Mouse (Mus musculus) inflammation-experienced regulatory T-cells (primary cell): ENCODE results near the gene Thegl. TPM values are rescaled to one million over a fixed set of nuclear protein-coding genes. Genes with fewer than 3 reads are reported as not detected.

Experiments used
- polyA plus RNA-seq, 2 experiments: library from polyadenylated mRNA; unstranded; fragments of 100-300 nt; shearing (Covaris generic); gene quantifications; one replicate each; pipeline ENCODE4 v1.2.1; 2017

Thegl gene
- 1 to 10 TPM in 1 of 2 experiments, under 1 TPM in 1; 0.12 to 1.0 TPM for polyA plus RNA-seq

DNA sequence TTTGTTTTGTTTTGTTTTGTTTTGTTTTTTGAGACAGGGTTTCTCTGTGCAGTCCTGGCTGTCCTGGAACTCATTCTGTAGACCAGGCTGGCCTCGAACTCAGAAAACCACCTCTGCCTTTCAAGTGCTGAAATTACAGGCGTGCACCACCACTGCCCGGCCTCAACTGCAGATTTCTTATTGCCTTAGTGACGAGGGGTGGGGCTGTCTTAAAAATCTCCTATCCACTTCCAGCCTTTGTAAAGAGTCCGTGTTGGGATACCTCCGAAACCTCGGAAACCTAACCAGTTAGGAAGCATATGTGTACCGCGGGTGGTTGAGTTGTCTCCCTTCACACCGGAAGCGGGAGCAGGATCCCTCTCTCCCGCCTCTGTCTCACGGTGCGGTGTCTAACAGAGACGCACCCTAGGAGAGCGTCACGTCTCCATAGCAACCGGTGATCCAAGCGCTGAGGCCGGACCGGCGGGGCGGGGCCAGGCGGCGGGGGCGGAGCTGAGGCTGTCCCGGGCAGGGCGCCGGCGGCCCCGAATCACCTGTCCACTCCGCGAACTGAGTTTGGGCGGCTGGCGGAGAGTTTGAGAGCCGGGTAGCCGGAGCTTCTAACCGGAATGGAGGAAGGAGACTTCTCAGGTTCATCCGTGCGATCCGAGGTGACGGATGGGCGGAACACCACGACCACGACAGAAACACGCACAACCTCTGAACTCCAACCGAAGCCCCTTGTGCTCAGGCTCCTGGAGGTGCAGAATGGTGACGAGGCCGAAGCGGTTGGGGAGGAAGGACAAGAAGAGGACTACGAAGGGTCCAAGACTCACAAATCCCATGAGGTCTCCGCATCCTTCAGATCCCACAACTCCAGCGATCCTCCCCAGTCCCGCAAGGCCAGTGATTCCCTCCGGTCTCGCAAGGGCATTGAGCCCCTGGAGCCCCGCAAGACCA lies at the start of gene Thegl:
Gene Thegl, plus strand, starts transcription at position 480 of the 939 bp plus-strand sequence.

DNA sequence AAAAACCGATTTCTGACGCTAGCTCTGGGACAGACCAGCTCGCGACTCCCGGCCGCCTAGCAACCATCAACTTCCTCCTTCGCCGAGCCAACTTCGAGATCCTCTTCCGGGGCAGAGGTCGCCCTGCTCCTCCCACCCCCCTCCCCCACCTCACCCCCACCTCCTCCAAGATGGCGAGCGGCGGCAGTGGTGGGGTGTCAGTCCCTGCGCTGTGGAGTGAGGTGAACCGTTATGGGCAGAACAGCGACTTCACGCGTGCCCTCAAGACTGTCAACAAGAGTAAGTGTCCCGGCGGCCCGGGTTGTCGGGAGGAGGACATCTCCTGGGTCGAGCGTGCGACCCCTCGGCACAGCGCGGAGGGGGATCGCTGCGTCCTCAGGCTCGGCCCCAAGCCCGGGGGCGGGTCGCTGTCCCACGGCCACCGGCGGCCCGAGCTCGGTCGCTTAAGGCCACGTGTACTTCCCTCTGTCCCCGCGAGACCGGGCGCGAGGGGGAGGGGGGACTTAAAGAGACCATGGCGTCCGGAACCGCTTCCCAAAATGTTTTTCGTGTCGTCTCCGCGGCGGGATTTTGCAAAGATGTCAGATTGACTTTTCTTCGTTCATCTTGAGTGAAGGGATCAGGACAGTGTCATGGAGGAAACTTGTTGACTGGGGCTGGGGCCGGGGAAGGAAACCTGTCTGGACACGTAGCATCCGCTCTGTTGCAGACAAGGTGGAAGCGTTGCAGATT lies 41.1 kb upstream of the Thegl start, which contains the start of gene Srp72:
Gene Srp72, plus strand, starts transcription at position 130 of the 732 bp plus-strand sequence.

DNA sequence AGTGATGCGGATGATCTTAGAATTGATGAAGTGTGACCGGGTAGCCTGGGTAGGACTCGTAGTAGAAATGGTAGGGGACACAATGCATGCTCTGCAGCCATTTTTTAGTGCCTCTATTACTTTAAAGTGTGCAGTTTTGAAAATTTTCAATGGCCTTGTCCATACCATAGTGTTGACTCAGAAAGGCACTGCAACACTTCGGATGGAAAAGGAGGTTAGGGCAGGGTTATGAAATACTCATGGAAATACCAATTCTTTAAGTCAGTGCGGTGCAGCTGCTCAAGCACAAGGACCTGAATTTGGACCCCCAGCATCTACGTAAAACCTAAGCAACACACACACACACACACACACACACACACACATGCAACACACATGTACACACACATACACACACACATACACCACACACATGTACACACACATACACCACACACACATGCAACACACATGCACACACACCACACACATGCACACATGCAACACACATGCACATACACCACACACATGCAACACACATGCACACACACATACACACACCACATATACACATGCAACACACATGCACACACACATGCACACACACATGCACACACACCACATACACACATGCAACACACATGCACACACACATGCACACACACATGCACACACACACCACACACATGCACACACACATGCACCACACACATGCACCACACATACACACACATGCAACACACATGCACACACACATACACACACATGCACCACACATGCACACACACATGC lies 11.6 kb upstream of the Thegl start, which contains the start of gene Arl9:
Gene Arl9, plus strand, starts transcription at position 5 of the 771 bp plus-strand sequence.

Other genes starting within 250 kb of the Thegl start
- gene Aasdh, start 110.5 kb upstream of the Thegl start, polyA plus RNA-seq: 10 to 100 TPM; 20.6 to 20.9 TPM
- 100 to 1,000 TPM; 113 to 117 TPM for gene Paics, start 64.7 kb upstream of the Thegl start, polyA plus RNA-seq
- gene Ppat, start 64.4 kb upstream of the Thegl start, polyA plus RNA-seq: 10 to 100 TPM; 25.5 to 39.2 TPM
- gene Srp72, start 41.3 kb upstream of the Thegl start, polyA plus RNA-seq: 10 to 100 TPM; 81.9 to 97.6 TPM
- under 1 TPM in 1 of 2 experiments, not detected in 1; 0.41 TPM for gene Arl9, start 12.0 kb upstream of the Thegl start, polyA plus RNA-seq
- gene Hopx, start 99.1 kb downstream of the Thegl start, polyA plus RNA-seq: 100 to 1,000 TPM; 182 to 272 TPM
- gene Spink2, start 195.4 kb downstream of the Thegl start, polyA plus RNA-seq: under 1 TPM; 0.28 to 0.83 TPM
- gene Rest, start 249.5 kb downstream of the Thegl start, polyA plus RNA-seq: 10 to 100 TPM; 30.1 to 30.5 TPM